Mouse (Mus musculus) megakaryocyte, embryonic 14.5 days (primary cell): ENCODE measurements around the gene Ep300.

Source experiments
- FLI1 ChIP-seq: IDR thresholded peaks from 2 replicates; pipeline ENCODE4 v1.6.1; 2012; ENCODE audit warnings: low read length, inconsistent platforms, mixed read lengths
- GATA1 ChIP-seq: IDR thresholded peaks from 3 replicates; pipeline ENCODE4 v1.6.1; 2012; ENCODE audit warnings: mixed read lengths, low read length, inconsistent platforms, borderline replicate concordance

GRCm38 (mm10) chr15:81666957-81667356, 81.8 kb downstream of the Ep300 start:
- no peak for TF ChIP-seq GATA1
- TF ChIP-seq FLI1: no peak
